Mouse (Mus musculus) liver (tissue): ENCODE data around the gene Hoxb1.
A peak's percentile ranks its signal among the peaks of the same experiment; 100 is the strongest.

ENCODE experiments used
- DNase-seq: peaks from one replicate; pipeline ENCODE4 v3.0.0-alpha.2; 2020; ENCODE audit warnings: mixed read lengths

Hoxb1 gene

DNA sequence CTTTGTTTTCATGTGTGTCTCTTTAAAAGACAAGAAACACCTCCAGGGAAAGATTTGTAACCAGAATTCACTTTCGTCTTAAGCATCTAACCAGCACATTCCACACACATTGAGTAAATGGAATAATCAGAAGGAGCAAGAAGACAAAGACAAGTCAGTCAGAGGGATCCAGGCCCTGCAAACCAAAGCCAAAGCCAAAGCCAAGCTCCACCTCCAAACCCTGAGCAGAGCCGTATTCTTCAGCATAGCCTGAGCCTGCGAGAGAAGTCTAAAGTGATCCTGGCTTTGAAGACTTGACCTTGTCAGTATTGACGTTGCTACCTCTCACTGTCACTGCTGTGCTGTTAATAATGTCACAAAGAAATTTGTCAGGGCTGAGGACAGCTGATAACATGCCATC lies 40.0 kb downstream of the Hoxb1 start:
- no peak for DNase-seq

DNA sequence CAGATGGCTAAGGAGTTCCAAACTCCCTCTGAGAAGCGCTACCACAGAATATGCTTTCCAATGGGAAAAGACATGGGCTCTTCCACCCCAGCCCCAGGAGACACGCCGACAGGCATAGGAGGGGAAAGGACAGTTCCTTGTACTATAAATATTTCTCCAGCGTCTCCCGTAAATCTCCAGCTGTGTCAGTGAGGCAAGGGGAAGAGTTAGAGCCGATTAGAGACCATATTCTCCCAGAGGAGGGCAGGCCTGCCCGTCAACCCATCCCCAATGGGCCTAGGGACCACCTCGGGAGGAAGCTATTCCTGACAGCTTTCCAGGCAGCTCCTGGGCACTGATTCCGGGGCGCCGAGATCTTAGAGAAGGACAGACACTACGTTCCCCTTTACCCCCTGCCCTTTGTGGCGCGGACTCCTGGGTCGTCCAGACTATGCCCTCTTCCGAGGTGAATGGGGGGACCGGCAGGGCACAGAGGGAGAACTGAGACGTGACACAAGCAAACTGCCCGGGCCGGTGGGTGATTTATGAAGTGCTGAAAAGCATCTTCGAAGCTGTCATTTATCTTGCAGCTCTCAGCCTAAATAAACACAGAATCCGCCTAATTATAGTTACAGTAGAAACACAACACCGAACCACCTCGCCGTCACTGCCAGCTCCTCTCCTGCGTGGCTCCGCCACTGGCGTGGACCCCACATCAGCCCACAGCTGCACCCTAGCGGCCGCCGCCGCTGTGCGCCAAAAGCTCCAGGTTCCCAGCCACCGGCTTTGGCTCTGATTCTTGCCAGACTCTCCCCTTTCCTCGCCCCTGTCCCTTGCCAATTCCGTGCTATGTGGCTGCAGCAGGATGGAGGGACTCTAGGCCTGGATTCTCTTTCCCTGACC lies 41.9 kb downstream of the Hoxb1 start:
- peak; percentile 61 for DNase-seq

DNA sequence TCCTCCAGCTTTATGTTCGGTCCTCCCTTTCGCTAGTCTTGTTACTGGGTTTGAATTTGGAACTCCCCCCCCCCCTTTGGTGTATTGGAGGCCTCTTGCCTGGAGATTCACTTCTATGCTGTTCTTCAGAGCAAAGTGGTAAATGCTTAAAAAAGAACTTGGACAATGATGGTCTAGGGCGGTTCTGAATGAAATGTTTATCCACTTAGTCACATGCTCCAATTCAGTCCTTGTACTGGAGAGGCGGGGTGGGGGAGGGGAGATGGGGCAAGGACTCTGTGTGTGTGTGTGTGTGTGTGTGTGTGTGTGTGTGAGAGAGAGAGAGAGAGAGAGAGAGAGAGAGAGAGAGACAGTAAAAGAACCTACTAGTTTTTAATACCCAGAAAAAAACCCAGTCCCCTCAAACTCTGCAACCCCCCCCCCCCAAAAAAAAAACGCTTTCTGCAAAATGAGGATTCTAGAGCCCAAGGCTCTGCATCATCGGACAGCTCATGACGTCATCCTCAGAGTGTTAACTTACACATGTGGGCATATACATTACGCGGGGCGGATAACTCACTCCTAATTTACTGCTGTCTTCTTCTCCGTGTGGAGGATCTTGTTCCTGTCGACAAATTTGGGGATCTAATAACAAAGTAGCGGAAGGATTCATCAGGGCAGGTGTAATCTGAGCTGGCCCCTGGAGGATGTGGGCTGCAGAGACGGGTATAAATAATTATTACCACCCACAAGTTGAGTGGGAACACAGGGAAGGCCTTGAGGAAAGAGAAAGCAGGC lies 42.9 kb downstream of the Hoxb1 start:
- DNase-seq: no peak

DNA sequence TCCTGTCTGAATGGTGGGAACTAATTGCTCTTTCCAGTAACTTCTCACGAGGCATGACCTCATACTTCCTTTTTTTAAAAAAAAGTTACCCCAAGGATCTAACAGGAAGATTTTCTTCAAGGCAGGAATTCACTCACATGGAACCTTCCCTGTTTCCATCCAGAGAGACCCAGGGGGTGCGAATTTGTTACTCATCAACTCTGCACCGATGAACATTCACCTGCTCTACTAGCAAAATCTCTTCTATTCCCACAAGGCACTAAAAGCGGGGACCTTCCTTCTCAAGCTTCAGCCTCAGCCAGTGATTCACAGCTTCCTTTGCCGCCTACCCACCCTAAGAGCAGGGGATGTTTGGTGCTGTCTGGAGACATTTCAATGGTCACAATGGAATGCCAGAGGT lies 45.5 kb downstream of the Hoxb1 start:
- DNase-seq: no peak

DNA sequence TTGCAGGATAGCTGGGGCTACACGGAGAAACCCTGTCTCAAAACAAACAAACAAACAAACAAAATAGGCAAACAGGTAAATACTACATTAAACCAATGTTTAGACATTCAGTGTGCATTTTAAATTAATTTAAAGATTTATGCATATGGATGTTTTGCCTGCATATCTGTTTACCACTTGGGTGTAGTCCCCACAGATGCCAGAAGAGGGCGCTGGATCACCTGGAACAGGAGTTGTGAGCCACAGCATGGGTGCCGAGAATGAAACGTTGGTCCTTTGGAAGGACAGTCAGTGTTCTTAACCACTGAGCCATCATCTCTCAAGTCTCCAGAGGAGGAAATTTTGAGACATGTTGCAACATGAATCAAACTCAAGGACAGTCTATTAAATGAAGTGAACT lies 46.4 kb downstream of the Hoxb1 start:
- no peak for DNase-seq

DNA sequence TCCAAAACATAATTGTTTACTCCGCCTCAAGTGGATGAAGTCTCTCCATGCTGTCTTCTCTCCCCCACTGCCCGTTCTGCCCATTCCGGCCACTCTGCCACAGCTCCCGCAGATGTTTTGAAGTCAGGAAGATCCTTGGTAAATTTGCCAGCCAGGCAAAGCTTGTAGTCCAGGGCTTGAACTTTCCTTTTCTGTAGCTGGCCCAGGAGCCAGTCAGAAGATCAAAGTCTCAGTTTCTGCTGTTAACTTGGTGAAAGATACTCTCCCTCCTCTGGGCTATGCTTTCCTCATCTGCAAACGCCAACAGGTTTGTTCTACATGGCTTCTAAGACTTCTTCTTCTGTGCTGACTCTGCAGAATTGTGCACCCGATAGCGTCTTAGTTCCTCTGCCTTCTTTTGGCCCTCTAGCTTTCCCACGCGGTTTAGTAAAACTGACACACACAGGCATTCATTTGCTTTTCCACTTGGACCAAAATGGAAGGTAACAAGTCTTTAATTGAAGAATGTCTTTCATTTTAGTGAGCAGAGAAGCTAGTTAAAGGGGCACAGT lies 47.5 kb downstream of the Hoxb1 start:
- no peak for DNase-seq

DNA sequence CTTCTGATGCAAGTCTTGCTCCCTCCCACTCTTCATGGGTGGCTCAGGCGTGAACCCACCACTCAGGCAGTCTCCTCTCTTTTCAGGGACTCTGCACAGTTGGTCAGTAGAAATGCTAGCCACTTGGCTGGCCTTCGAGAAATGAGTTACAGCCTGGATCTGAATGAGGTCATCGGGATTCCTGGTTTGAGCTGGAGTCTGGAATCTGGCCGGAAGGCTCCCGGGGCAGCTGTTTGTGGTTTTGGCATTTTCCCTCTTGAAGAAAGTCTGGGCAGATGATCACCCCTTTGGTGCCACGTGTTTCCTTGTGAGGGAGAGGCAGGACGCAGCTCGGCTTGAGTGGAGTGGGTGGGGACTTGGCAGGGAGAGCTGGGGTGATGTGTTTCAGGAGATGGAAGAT lies 48.0 kb downstream of the Hoxb1 start:
- peak; percentile 14 for DNase-seq

DNA sequence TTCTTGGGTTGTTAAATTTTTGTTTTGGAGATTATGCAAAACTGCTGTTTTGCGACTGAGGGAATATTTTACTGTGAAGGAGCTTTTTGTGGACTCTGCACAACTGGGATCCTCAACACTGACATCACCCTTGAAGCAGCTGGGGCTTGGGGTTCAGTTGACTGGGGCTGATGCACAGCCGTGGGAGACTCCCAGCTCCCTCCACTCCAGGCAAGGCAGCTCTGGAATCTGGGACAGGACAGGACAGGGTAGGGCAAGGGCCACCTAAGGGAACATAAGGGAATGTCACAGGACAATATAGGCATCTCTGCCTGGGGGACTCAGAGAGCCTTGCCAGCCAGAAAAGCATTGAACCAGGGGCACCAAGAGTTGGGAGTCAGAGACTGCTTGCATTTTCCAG lies 48.5 kb downstream of the Hoxb1 start:
- no peak for DNase-seq
